13 mouse cellular contexts compared by ENCODE assay signal in genomic region chr17:75180956-75181588, GRCm38 (mm10).
DNase-seq lines count a peak whose midpoint lies in the region; ATAC-seq and TF ChIP-seq lines count a peak whose summit lies in the region.
"Had no signal": no experiment of that assay in that cellular context is flagged by ENCODE, and none has a peak within 500 bp of the region (broad histone marks: within the 10 kb centered on the region; RNA-seq: fewer than 3 reads in every experiment).

No protein-coding gene starts in this region.

- WGBS in limb, embryonic 13.5 days, result 64% methylated on average over 12 of the region's 12 CpGs
- WGBS in limb, embryonic 10.5 days, result 89% methylated on average over 12 of the region's 12 CpGs
- 16% methylated on average over 12 of the region's 12 CpGs for WGBS in lung, postnatal 0 days
- 34% methylated on average over 12 of the region's 12 CpGs for WGBS in stomach, embryonic 15.5 days

- DNase-seq in limb, embryonic 10.5 days (ENCODE audit: low spot score), result no peak
- DNase-seq in lung, postnatal 0 days (ENCODE audit: low spot score), result peak; percentile 87
- DNase-seq in layer of hippocampus, postnatal 36 days, result no peak
- no peak for DNase-seq in cerebellum, adult 11-12 months
- DNase-seq: cerebellum, adult 18-20 months; gastrocnemius, postnatal 25 days; heart, postnatal 10 days; kidney, adult 9 months had no signal

- 0 out of 2 replicates have a peak overlapping the region, but pooled peaks have one; percentile 11 for H3K4me2 ChIP-seq in limb, embryonic 13.5 days (replicated peaks)
- H3K4me2 ChIP-seq in lung, postnatal 0 days (replicated peaks; ENCODE audit: low read depth, low read length), result peak overlapping the region; percentile 54
- H3K4me2 ChIP-seq in stomach, embryonic 15.5 days, result peak overlapping the region; percentile 39
- H3K4me2 ChIP-seq: midbrain, embryonic 12.5 days had no signal

- no peak for TF ChIP-seq POLR2A in embryonic fibroblast, embryonic 13.5 days (IDR thresholded peaks at IDR 0.05; ENCODE audit: low read depth, low read length)

- no peaks in the 10 kb centered on the region for H3K9me3 ChIP-seq in limb, embryonic 13.5 days
- H3K9me3 ChIP-seq in limb, embryonic 10.5 days (replicated peaks), result no peaks in the 10 kb centered on the region
- no peaks in the 10 kb centered on the region for H3K9me3 ChIP-seq in lung, postnatal 0 days (ENCODE audit: low read length)
- no peaks in the 10 kb centered on the region for H3K9me3 ChIP-seq in stomach, embryonic 15.5 days
- H3K9me3 ChIP-seq: midbrain, embryonic 12.5 days had no signal

- no peak overlapping the region for H3K9ac ChIP-seq in limb, embryonic 13.5 days
- 0 out of 2 replicates have a peak overlapping the region, but pooled peaks have one; percentile 27 for H3K9ac ChIP-seq in lung, postnatal 0 days (replicated peaks; ENCODE audit: low read depth)
- no peak overlapping the region for H3K9ac ChIP-seq in stomach, embryonic 15.5 days
- H3K9ac ChIP-seq: midbrain, embryonic 12.5 days had no signal

- no peak overlapping the region for H3K4me3 ChIP-seq in limb, embryonic 13.5 days
- no peak overlapping the region for H3K4me3 ChIP-seq in limb, embryonic 10.5 days
- peak overlapping the region; percentile 64 for H3K4me3 ChIP-seq in embryonic fibroblast, embryonic 13.5 days (ENCODE audit: insufficient read depth, low read length)
- peak overlapping the region; percentile 18; the same call in 1 of the 2 replicates for H3K4me3 ChIP-seq in lung, postnatal 0 days (ENCODE audit: low read depth, low read length)
- H3K4me3 ChIP-seq in stomach, embryonic 15.5 days (replicated peaks), result peak overlapping the region; percentile 12; the same call in 1 of the 2 replicates
- H3K4me3 ChIP-seq: midbrain, embryonic 12.5 days had no signal

- peaks cover 61% of the 10 kb centered on the region for H3K4me1 ChIP-seq in limb, embryonic 13.5 days
- peaks cover 34% of the 10 kb centered on the region for H3K4me1 ChIP-seq in limb, embryonic 10.5 days
- H3K4me1 ChIP-seq in embryonic fibroblast, embryonic 13.5 days (ENCODE audit: control insufficient read depth, insufficient read depth, low read length), result peaks cover 13% of the 10 kb centered on the region
- peaks cover 3% of the 10 kb centered on the region; the same call in 1 of the 2 replicates for H3K4me1 ChIP-seq in lung, postnatal 0 days (ENCODE audit: insufficient read depth, low read depth, low read length)
- H3K4me1 ChIP-seq in stomach, embryonic 15.5 days, result peaks cover 8% of the 10 kb centered on the region; the same call in 1 of the 2 replicates

- TF ChIP-seq EP300 in lung, postnatal 0 days (IDR thresholded peaks at IDR 0.05), result no peak

- no peak for ATAC-seq in limb, embryonic 13.5 days (ENCODE audit: low FRiP score, low read depth)
- ATAC-seq in lung, postnatal 0 days, result peak; percentile 55
- no peak for ATAC-seq in stomach, embryonic 15.5 days (ENCODE audit: insufficient read depth, low FRiP score, low read depth)
- no peak for ATAC-seq in frontal cortex, adult (ENCODE audit: low TSS enrichment)

- peaks cover 7% of the 10 kb centered on the region for H3K36me3 ChIP-seq in limb, embryonic 13.5 days
- no peaks in the 10 kb centered on the region for H3K36me3 ChIP-seq in limb, embryonic 10.5 days
- H3K36me3 ChIP-seq in lung, postnatal 0 days (ENCODE audit: insufficient read depth, low read length), result no peaks in the 10 kb centered on the region
- H3K36me3 ChIP-seq in stomach, embryonic 15.5 days, result no peaks in the 10 kb centered on the region
- H3K36me3 ChIP-seq: midbrain, embryonic 12.5 days had no signal

- H3K27ac ChIP-seq in limb, embryonic 13.5 days, result no peak overlapping the region
- no peak overlapping the region for H3K27ac ChIP-seq in limb, embryonic 10.5 days
- peak overlapping the region; percentile 38; the same call in 1 of the 2 replicates for H3K27ac ChIP-seq in embryonic fibroblast, embryonic 13.5 days (ENCODE audit: insufficient read depth, low read length)
- no peak overlapping the region for H3K27ac ChIP-seq in lung, postnatal 0 days (ENCODE audit: low read length)
- no peak overlapping the region for H3K27ac ChIP-seq in stomach, embryonic 15.5 days
- H3K27ac ChIP-seq: midbrain, embryonic 12.5 days had no signal

- TF ChIP-seq CTCF in embryonic fibroblast, embryonic 13.5 days (IDR thresholded peaks at IDR 0.05; ENCODE audit: borderline replicate concordance, insufficient read depth, low read length), result no peak
- TF ChIP-seq CTCF in lung, postnatal 0 days (IDR thresholded peaks at IDR 0.05), result peak; percentile 47

- no peaks in the 10 kb centered on the region for H3K27me3 ChIP-seq in limb, embryonic 13.5 days
- no peaks in the 10 kb centered on the region for H3K27me3 ChIP-seq in limb, embryonic 10.5 days (ENCODE audit: low read depth, poor library complexity, severe bottlenecking)
- no peaks in the 10 kb centered on the region for H3K27me3 ChIP-seq in lung, postnatal 0 days (replicated peaks; ENCODE audit: insufficient read depth, low read length)
- H3K27me3 ChIP-seq in stomach, embryonic 15.5 days (replicated peaks), result no peaks in the 10 kb centered on the region

Comparison
In these comparisons a context has a peak if more than half of its experiments do, and no peak if none do; other contexts are left out.
1. H3K4me3 ChIP-seq: peak in embryonic fibroblast, embryonic 13.5 days (single experiment), lung, postnatal 0 days (single experiment) and stomach, embryonic 15.5 days (single experiment); none in limb, embryonic 13.5 days (single experiment) and limb, embryonic 10.5 days (single experiment).
2. Peak in every context shown above with its lines, with median percentiles within 50 percentile points of each other: H3K4me2 ChIP-seq.